Mouse (Mus musculus) neural tube, embryonic 12.5 days (tissue): ENCODE results near the gene Unc93b1. TPM values are rescaled to one million over a fixed set of nuclear protein-coding genes. Genes with fewer than 3 reads are reported as not detected.

Experiments used
- ATAC-seq: fragments of 200-750 bp; cut with Nextera tagmentation; 2 replicates; pipeline ENCODE4 v1.8.0; 2017; ENCODE audit warnings: low read depth, mild to moderate bottlenecking, moderate TSS enrichment, moderate library complexity; ENCODE audit not compliant: low FRiP score
- H3K27ac ChIP-seq: fragments of 300-500 bp; sonication (generic); 2 replicates; pipeline ENCODE4 v1.5.1; 2016
- H3K27me3 ChIP-seq: fragments of 300-500 bp; sonication (generic); replicated peaks from 2 replicates; pipeline ENCODE4 v1.6.1; 2016; ENCODE audit warnings: mild to moderate bottlenecking
- H3K36me3 ChIP-seq: fragments of 300-500 bp; sonication (generic); 2 replicates; pipeline ENCODE4 v1.6.1; 2016; ENCODE audit warnings: mild to moderate bottlenecking
- H3K4me1 ChIP-seq: fragments of 300-500 bp; sonication (generic); 2 replicates; pipeline ENCODE4 v1.6.1; 2016
- H3K4me2 ChIP-seq: fragments of 300-500 bp; sonication (generic); replicated peaks from 2 replicates; pipeline ENCODE4 v1.6.1; 2016; ENCODE audit warnings: mild to moderate bottlenecking
- H3K4me3 ChIP-seq: fragments of 300-500 bp; sonication (generic); 2 replicates; pipeline ENCODE4 v1.5.1; 2016
- H3K9ac ChIP-seq: fragments of 300-500 bp; sonication (generic); 2 replicates; pipeline ENCODE4 v1.6.1; 2016; ENCODE audit warnings: mild to moderate bottlenecking
- H3K9me3 ChIP-seq: fragments of 300-500 bp; sonication (generic); 2 replicates; pipeline ENCODE4 v1.6.1; 2016; ENCODE audit warnings: mild to moderate bottlenecking
- WGBS: fragments of 180-500 bp; shearing (Covaris S2); methylation state at CpG from one replicate; pipeline ENCODE4 v1.1.7; 2016; 5-methylcytosine and 5-hydroxymethylcytosine counted together
- polyA plus RNA-seq: library from polyadenylated mRNA; unstranded; fragments of >200 nt; fragmentation: Nextera tagmentation; extraction: Ambion mirVana; gene quantifications from 2 replicates; pipeline ENCODE4 v1.2.1, GENCODE M21; 2016

Gene Unc93b1
- polyA plus RNA-seq, 1 experiment from 2014 or later = 11.1 TPM

- WGBS = 65% methylated on average over 10 of the region's 10 CpGs
- Histone ChIP-seq H3K27me3 (no peaks in the 10 kb centered on the region), H3K9ac (no peak overlapping the region), H3K4me3 (no peak overlapping the region), H3K27ac (no peak overlapping the region), H3K4me1 (no peaks in the 10 kb centered on the region; the same call in 1 of the 2 replicates), H3K36me3 (no peaks in the 10 kb centered on the region), H3K4me2 (no peak overlapping the region), H3K9me3 (no peaks in the 10 kb centered on the region)
- no peak for ATAC-seq
Observed at GRCm38 (mm10) chr19:3922661-3923371, 12.2 kb upstream of the Unc93b1 start.

DNA sequence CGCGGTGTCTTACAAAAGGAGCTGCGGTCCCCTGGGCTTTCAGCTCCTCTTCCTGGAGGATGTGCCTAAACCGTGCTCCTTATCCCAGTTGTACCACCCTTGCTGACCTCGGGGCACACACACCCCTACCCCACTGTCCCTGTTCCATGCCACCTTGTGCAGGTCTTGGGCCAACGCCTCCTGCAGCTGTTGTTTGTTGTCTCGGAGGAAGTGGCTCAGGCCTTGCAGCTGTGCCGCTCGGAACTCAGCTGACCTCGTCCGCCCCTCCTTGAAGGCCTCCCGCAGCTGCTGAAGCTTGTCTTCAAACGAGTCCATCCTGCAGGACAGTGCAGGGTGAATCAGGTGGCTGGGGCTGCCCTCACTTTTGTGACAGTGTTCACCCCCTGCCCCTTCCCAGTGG is 11.4 kb upstream of the Unc93b1 start:
- ATAC-seq = no peak
- H3K9ac ChIP-seq = no peak overlapping the region
- no peaks in the 10 kb centered on the region for H3K9me3 ChIP-seq
- WGBS = 68% methylated on average over 13 of the region's 13 CpGs
- H3K4me2 ChIP-seq = no peak overlapping the region
- H3K36me3 ChIP-seq = no peaks in the 10 kb centered on the region
- no peaks in the 10 kb centered on the region; the same call in 1 of the 2 replicates for H3K4me1 ChIP-seq
- no peaks in the 10 kb centered on the region for H3K27me3 ChIP-seq
- no peak overlapping the region for H3K4me3 ChIP-seq
- H3K27ac ChIP-seq = no peak overlapping the region

GRCm38 (mm10) chr19:3924190-3924589 is 10.8 kb upstream of the Unc93b1 start:
- WGBS = 83% methylated on average over 8 of the region's 8 CpGs
- no peak for ATAC-seq

DNA sequence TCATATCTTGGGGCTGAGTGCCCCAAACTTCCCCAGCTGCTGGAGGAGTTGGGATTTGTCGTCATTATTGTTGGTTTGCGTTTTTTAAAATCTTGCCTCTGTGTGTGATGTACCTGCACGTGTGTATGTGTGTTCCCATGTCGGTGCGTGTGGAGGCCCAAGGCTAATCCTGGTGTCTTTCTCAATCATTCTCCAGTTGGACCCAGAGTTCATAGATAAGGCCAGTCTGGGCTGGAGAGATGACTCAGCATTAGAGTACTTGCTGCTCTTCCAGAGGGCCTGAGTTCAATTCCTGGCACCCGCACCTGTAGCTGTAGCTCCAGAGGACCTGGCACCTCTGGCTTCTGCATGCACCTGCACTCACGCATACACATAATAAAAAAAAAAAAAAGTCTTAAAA is 10.1 kb upstream of the Unc93b1 start:
- WGBS = 93% methylated on average over 7 of the region's 7 CpGs
- no peak for ATAC-seq
- Histone ChIP-seq H3K9ac (no peak overlapping the region), H3K9me3 (no peaks in the 10 kb centered on the region), H3K4me1 (peaks cover 4% of the 10 kb centered on the region; the same call in 1 of the 2 replicates), H3K36me3 (no peaks in the 10 kb centered on the region), H3K4me2 (no peak overlapping the region), H3K27me3 (no peaks in the 10 kb centered on the region), H3K4me3 (no peak overlapping the region), H3K27ac (no peak overlapping the region)

More at GRCm38 (mm10) chr19:3924190-3924589, 10.8 kb upstream of the Unc93b1 start:
- Histone ChIP-seq H3K27ac (no peak overlapping the region), H3K9me3 (no peaks in the 10 kb centered on the region), H3K36me3 (no peaks in the 10 kb centered on the region), H3K4me1 (no peaks in the 10 kb centered on the region; the same call in 1 of the 2 replicates), H3K4me3 (no peak overlapping the region), H3K27me3 (no peaks in the 10 kb centered on the region), H3K4me2 (no peak overlapping the region), H3K9ac (no peak overlapping the region)

DNA sequence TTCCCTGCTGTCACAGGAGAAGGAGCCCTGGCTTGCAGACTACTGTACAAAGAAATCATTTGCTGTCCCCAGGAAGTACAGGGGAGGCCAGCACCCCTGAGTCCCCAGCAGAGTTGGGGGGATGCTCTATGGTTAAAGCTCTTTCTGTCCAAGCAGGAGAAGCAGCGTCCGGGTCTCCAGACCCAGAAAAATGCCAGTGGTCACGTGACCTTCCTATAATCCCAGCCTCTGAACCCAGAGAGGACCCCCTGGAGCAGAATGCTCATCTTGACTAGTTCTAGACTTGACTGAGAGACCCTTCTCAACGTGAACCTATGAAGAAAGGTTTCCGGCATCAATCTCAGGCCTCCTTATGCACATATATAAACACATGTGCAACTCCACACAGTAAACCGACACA is 9.1 kb upstream of the Unc93b1 start:
- no peak overlapping the region for H3K4me3 ChIP-seq
- no peaks in the 10 kb centered on the region for H3K27me3 ChIP-seq
- H3K36me3 ChIP-seq = no peaks in the 10 kb centered on the region
- H3K27ac ChIP-seq = no peak overlapping the region
- H3K4me2 ChIP-seq = no peak overlapping the region
- no peak overlapping the region for H3K9ac ChIP-seq
- 85% methylated on average over 6 of the region's 6 CpGs for WGBS
- H3K4me1 ChIP-seq = peaks cover 11% of the 10 kb centered on the region; the same call in 1 of the 2 replicates
- no peaks in the 10 kb centered on the region for H3K9me3 ChIP-seq
- ATAC-seq = no peak

DNA sequence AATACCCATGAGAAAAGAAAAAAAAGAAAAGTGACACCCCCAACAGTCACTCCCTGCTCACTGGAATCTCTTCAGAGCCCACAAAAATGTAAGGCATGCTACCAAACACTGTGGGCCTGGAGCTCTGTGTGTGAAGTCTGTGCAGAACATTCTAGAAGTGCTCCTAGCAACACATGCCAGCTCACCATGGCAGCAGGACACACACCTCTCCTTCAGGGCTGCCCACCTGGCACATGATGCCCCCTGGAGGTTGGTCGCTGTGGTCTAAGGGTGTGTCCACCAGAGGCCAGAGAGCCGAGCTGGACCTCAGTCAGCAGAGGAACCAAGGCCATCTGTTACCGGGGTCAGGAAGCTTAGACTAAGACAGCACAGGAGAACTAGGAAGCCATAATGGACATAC is 8.7 kb upstream of the Unc93b1 start:
- H3K9me3 ChIP-seq = no peaks in the 10 kb centered on the region
- no peak overlapping the region for H3K4me2 ChIP-seq
- WGBS = 77% methylated on average over 3 of the region's 3 CpGs
- no peak overlapping the region for H3K4me3 ChIP-seq
- no peak for ATAC-seq
- no peaks in the 10 kb centered on the region for H3K36me3 ChIP-seq
- H3K27ac ChIP-seq = no peak overlapping the region
- H3K9ac ChIP-seq = no peak overlapping the region
- H3K27me3 ChIP-seq = no peaks in the 10 kb centered on the region
- H3K4me1 ChIP-seq = peaks cover 11% of the 10 kb centered on the region; the same call in 1 of the 2 replicates

DNA sequence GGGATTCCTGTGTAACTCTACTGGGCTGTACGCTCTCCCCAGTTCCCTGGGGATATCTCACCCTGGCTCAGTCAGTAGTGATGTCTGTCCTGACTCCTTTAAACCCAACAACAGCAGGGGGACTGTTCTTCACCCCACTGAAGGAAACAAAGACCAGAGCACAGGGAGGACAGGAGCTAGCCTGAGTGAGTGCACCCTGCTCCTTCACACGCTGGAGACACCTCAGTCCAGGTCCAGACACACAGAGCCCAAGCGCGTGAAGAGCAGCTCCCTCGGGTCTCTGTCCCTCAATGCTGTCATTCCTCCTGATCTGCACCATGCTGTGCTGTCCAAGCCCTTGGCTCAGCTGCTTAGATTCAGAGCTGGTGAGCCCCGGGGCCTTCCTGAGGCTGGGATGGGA is 8.3 kb upstream of the Unc93b1 start:
- Histone ChIP-seq H3K4me3 (no peak overlapping the region), H3K9me3 (no peaks in the 10 kb centered on the region), H3K27me3 (no peaks in the 10 kb centered on the region), H3K4me1 (peaks cover 11% of the 10 kb centered on the region; the same call in 1 of the 2 replicates), H3K27ac (no peak overlapping the region), H3K36me3 (no peaks in the 10 kb centered on the region), H3K4me2 (no peak overlapping the region), H3K9ac (no peak overlapping the region)
- 74% methylated on average over 6 of the region's 6 CpGs for WGBS
- ATAC-seq = no peak

DNA sequence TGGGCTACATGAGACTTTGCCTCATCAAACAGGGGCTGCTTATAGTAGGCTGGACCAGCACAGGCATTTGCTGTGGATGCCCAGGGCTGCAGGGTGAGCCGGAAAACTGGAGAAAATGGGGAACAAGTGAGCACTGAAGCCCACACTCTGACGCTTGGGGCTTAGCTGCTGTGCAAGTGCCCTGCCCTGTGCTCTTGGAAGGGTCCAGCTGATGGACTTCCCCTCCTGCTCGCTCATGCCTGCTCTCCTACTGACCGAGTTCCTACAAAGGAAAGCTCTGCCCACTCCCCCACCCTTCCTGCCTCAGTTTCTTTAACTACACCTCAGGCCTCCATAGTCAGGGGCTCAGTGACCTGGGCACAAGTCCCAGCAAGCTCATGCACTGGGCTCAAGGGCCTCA is 7.0 kb upstream of the Unc93b1 start:
- Histone ChIP-seq H3K4me3 (no peak overlapping the region), H3K9me3 (no peaks in the 10 kb centered on the region), H3K27ac (no peak overlapping the region), H3K4me1 (peaks cover 11% of the 10 kb centered on the region; the same call in 1 of the 2 replicates), H3K36me3 (no peaks in the 10 kb centered on the region), H3K4me2 (no peak overlapping the region), H3K9ac (no peak overlapping the region), H3K27me3 (no peaks in the 10 kb centered on the region)
- 87% methylated on average over 4 of the region's 4 CpGs for WGBS
- no peak for ATAC-seq

DNA sequence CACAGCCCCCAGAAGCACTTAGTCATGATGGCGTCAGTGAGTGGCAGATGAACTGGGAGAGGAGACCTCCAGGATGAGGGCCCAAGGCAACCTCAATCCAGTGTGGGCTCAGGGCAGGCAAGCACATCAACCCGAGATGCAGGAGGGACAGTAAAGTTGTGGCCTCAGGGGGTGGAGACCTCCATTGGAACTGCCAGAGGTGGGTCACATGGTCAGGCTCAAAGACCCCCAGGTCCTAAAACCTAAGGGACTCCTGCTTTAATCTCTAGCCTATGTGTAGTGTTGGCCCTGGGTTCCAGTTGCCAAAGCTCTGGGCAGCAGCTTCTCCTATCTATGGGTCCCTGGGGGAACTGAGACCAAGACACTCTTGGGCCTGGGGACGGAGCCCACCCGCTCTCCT is 6.2 kb upstream of the Unc93b1 start:
- Histone ChIP-seq H3K4me2 (no peak overlapping the region), H3K4me1 (peaks cover 11% of the 10 kb centered on the region; the same call in 1 of the 2 replicates), H3K9me3 (no peaks in the 10 kb centered on the region), H3K36me3 (no peaks in the 10 kb centered on the region), H3K9ac (no peak overlapping the region), H3K27me3 (no peaks in the 10 kb centered on the region), H3K27ac (no peak overlapping the region), H3K4me3 (no peak overlapping the region)
- no peak for ATAC-seq
- 83% methylated on average over 4 of the region's 4 CpGs for WGBS

GRCm38 (mm10) chr19:3929211-3929941 is 5.6 kb upstream of the Unc93b1 start, which contains the start of gene Aldh3b1:
Gene Aldh3b1 (minus strand): TSS chr19:3929808.
- no peak within 1 kb of the TSS for H3K4me2 ChIP-seq
- no peak for ATAC-seq
- no peak within 1 kb of the TSS for H3K9ac ChIP-seq
- no peaks in the 10 kb centered on the region for H3K9me3 ChIP-seq
- H3K36me3 ChIP-seq = no peaks in the 10 kb centered on the region
- H3K4me3 ChIP-seq = no peak within 1 kb of the TSS
- peaks cover 11% of the 10 kb centered on the region; the same call in 1 of the 2 replicates for H3K4me1 ChIP-seq
- WGBS = 64% methylated on average over 12 of the region's 12 CpGs
- H3K27me3 ChIP-seq = no peaks in the 10 kb centered on the region
- 0 out of 2 replicates have a peak within 1 kb of the TSS, but pooled peaks have one; percentile 16 for H3K27ac ChIP-seq

DNA sequence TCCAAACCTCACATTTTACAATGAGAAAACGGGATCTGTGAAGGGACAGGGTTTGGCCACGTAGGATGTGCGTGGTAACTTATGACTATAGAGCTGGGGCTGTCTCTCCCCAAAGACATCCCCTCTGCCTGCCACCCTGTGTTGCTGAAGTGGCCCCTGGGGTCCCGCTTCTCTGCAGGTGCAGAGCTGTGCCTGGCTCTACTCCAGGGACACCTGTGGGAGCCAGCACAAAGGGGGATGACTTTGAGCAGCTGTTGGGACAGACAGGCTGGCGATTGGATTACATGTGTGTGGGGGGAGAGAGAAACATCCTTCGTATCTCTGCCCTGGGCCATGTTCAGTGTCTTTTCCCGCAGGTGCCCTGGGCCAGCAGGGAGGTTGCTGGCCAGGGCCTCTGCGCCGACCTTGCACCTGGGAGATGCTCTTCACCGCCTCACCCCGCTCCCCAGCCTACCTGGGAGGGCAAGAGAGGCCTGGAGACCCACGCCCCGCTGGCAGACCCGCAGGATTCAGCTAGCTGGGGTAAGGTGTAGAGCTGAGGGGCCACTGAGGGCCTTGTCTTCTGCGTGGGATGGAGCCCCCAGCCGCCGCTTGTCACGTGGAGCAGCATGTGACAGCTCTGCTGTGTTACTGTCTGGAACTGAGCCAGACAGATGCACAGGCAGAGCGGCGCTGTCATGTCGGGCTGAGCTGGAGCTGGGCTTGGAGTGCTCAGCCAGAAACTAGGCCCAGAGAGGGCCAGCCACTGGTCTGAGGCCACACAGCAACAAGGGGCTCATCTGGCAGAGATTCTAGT is 4.5 kb upstream of the Unc93b1 start:
- H3K9me3 ChIP-seq = no peaks in the 10 kb centered on the region
- H3K27ac ChIP-seq = no peak overlapping the region
- no peak overlapping the region for H3K4me2 ChIP-seq
- H3K36me3 ChIP-seq = no peaks in the 10 kb centered on the region
- 78% methylated on average over 21 of the region's 21 CpGs for WGBS
- H3K4me1 ChIP-seq = peaks cover 14% of the 10 kb centered on the region
- 0 out of 2 replicates have a peak, but pooled peaks cover 4% of the 10 kb centered on the region for H3K27me3 ChIP-seq
- no peak overlapping the region for H3K4me3 ChIP-seq
- no peak overlapping the region for H3K9ac ChIP-seq
- ATAC-seq = no peak

GRCm38 (mm10) chr19:3931716-3932115 is 3.3 kb upstream of the Unc93b1 start:
- peaks cover 10% of the 10 kb centered on the region; the same call in 1 of the 2 replicates for H3K27me3 ChIP-seq
- no peaks in the 10 kb centered on the region for H3K36me3 ChIP-seq
- no peaks in the 10 kb centered on the region for H3K9me3 ChIP-seq
- no peak for ATAC-seq
- no peak overlapping the region for H3K27ac ChIP-seq
- H3K9ac ChIP-seq = no peak overlapping the region
- WGBS = 89% methylated on average over 9 of the region's 9 CpGs
- peaks cover 23% of the 10 kb centered on the region for H3K4me1 ChIP-seq
- H3K4me3 ChIP-seq = no peak overlapping the region
- H3K4me2 ChIP-seq = no peak overlapping the region
